Mouse (Mus musculus): ENCODE data around the gene Kcna10. TPM values are rescaled to one million over a fixed set of nuclear protein-coding genes. Genes with fewer than 3 reads are reported as not detected.

Gene Kcna10
- polyA plus RNA-seq, 1 experiment from 2014 or later, result not detected

- WGBS (ENCODE audit: insufficient replicate concordance), result 50% methylated on average over 4 of the region's 4 CpGs
- ATAC-seq, result no peak
- no peaks in the 10 kb centered on the region for H3K27me3 ChIP-seq (ENCODE audit: insufficient read depth, low read length)
These were observed 23.8 kb downstream of the Kcna10 start for GRCm38 (mm10) chr3:107206490-107207150.

GRCm38 (mm10) chr3:107207625-107208253 lies 24.9 kb downstream of the Kcna10 start:
- no peak overlapping the region for H3K27ac ChIP-seq (ENCODE audit: low read depth)
- no peak overlapping the region for H3K4me3 ChIP-seq (ENCODE audit: low read depth, low read length)
- H3K27me3 ChIP-seq (ENCODE audit: insufficient read depth, low read length), result no peaks in the 10 kb centered on the region
- H3K4me1 ChIP-seq (ENCODE audit: insufficient read depth), result peaks cover 4% of the 10 kb centered on the region; the same call in 1 of the 2 replicates
- H3K9ac ChIP-seq (replicated peaks), result no peak overlapping the region
- no peaks in the 10 kb centered on the region for H3K36me3 ChIP-seq (replicated peaks; ENCODE audit: insufficient read depth, low read length)
- TF ChIP-seq EP300 (IDR thresholded peaks at IDR 0.05; ENCODE audit: low read depth), result no peak
- no peak for TF ChIP-seq CTCF (IDR thresholded peaks at IDR 0.05; ENCODE audit: low read depth)
- no peak overlapping the region for H3K4me2 ChIP-seq (ENCODE audit: low read depth, low read length)
- H3K9me3 ChIP-seq (ENCODE audit: low read length), result no peaks in the 10 kb centered on the region
- 55% methylated on average over 7 of the region's 7 CpGs for WGBS (ENCODE audit: insufficient replicate concordance)
- ATAC-seq (no peak), DNase-seq (no peak)

More at GRCm38 (mm10) chr3:107206490-107207150, 23.8 kb downstream of the Kcna10 start:
- H3K9ac ChIP-seq (replicated peaks), result no peak overlapping the region
- no peak overlapping the region for H3K4me2 ChIP-seq (ENCODE audit: low read depth, low read length)
- no peak overlapping the region for H3K27ac ChIP-seq (ENCODE audit: low read depth)
- H3K4me3 ChIP-seq (ENCODE audit: low read depth, low read length), result no peak overlapping the region
- H3K9me3 ChIP-seq (ENCODE audit: low read length), result no peaks in the 10 kb centered on the region
- peaks cover 4% of the 10 kb centered on the region; the same call in 1 of the 2 replicates for H3K4me1 ChIP-seq (ENCODE audit: insufficient read depth)
- no peak for TF ChIP-seq EP300 (IDR thresholded peaks at IDR 0.05; ENCODE audit: low read depth)
- TF ChIP-seq CTCF (IDR thresholded peaks at IDR 0.05; ENCODE audit: low read depth), result no peak
- DNase-seq, result no peak
- no peaks in the 10 kb centered on the region for H3K36me3 ChIP-seq (replicated peaks; ENCODE audit: insufficient read depth, low read length)

GRCm38 (mm10) chr3:107214606-107215005 lies 31.8 kb downstream of the Kcna10 start:
- Histone ChIP-seq H3K4me3 (ENCODE audit: low read depth, low read length) (no peak overlapping the region), H3K9me3 (ENCODE audit: low read length) (no peaks in the 10 kb centered on the region), H3K27ac (ENCODE audit: low read depth) (no peak overlapping the region), H3K27me3 (ENCODE audit: insufficient read depth, low read length) (no peaks in the 10 kb centered on the region), H3K4me1 (ENCODE audit: insufficient read depth) (peaks cover 3% of the 10 kb centered on the region; the same call in 1 of the 2 replicates), H3K4me2 (ENCODE audit: low read depth, low read length) (no peak overlapping the region), H3K9ac (replicated peaks) (no peak overlapping the region), H3K36me3 (replicated peaks; ENCODE audit: insufficient read depth, low read length) (no peaks in the 10 kb centered on the region)
- 74% methylated on average over 5 of the region's 5 CpGs for WGBS (ENCODE audit: insufficient replicate concordance)
- ATAC-seq (no peak), DNase-seq (no peak)
- no peak for TF ChIP-seq EP300 (IDR thresholded peaks at IDR 0.05; ENCODE audit: low read depth)
- TF ChIP-seq CTCF (IDR thresholded peaks at IDR 0.05; ENCODE audit: low read depth), result no peak

GRCm38 (mm10) chr3:107216400-107217100 lies 33.7 kb downstream of the Kcna10 start:
- H3K27me3 ChIP-seq (ENCODE audit: insufficient read depth, low read length), result no peaks in the 10 kb centered on the region
- peaks cover 3% of the 10 kb centered on the region; the same call in 1 of the 2 replicates for H3K4me1 ChIP-seq (ENCODE audit: insufficient read depth)
- H3K4me3 ChIP-seq (ENCODE audit: low read depth, low read length), result no peak overlapping the region
- TF ChIP-seq CTCF (IDR thresholded peaks at IDR 0.05; ENCODE audit: low read depth) (no peak), EP300 (IDR thresholded peaks at IDR 0.05; ENCODE audit: low read depth) (no peak)
- DNase-seq, result no peak
- H3K9me3 ChIP-seq (ENCODE audit: low read length), result no peaks in the 10 kb centered on the region
- H3K27ac ChIP-seq (ENCODE audit: low read depth), result no peak overlapping the region
- no peak for ATAC-seq
- no peaks in the 10 kb centered on the region for H3K36me3 ChIP-seq (replicated peaks; ENCODE audit: insufficient read depth, low read length)
- H3K4me2 ChIP-seq (ENCODE audit: low read depth, low read length), result no peak overlapping the region
- no peak overlapping the region for H3K9ac ChIP-seq (replicated peaks)
- WGBS (ENCODE audit: insufficient replicate concordance), result 65% methylated on average over 8 of the region's 8 CpGs

GRCm38 (mm10) chr3:107217101-107217480 lies 34.2 kb downstream of the Kcna10 start:
- DNase-seq, result no peak
- Histone ChIP-seq H3K9me3 (ENCODE audit: low read length) (no peaks in the 10 kb centered on the region), H3K9ac (replicated peaks) (no peak overlapping the region), H3K4me3 (ENCODE audit: low read depth, low read length) (no peak overlapping the region), H3K4me1 (ENCODE audit: insufficient read depth) (peaks cover 3% of the 10 kb centered on the region; the same call in 1 of the 2 replicates), H3K27me3 (ENCODE audit: insufficient read depth, low read length) (no peaks in the 10 kb centered on the region), H3K36me3 (replicated peaks; ENCODE audit: insufficient read depth, low read length) (no peaks in the 10 kb centered on the region), H3K27ac (ENCODE audit: low read depth) (no peak overlapping the region), H3K4me2 (ENCODE audit: low read depth, low read length) (no peak overlapping the region)
- WGBS (ENCODE audit: insufficient replicate concordance), result 61% methylated on average over 3 of the region's 3 CpGs
- ATAC-seq, result no peak
- TF ChIP-seq CTCF (IDR thresholded peaks at IDR 0.05; ENCODE audit: low read depth), result no peak
- TF ChIP-seq EP300 (IDR thresholded peaks at IDR 0.05; ENCODE audit: low read depth), result no peak

GRCm38 (mm10) chr3:107218572-107218971 lies 35.7 kb downstream of the Kcna10 start:
- H3K9ac ChIP-seq (replicated peaks), result no peak overlapping the region
- TF ChIP-seq EP300 (IDR thresholded peaks at IDR 0.05; ENCODE audit: low read depth) (no peak), CTCF (IDR thresholded peaks at IDR 0.05; ENCODE audit: low read depth) (no peak)
- H3K4me2 ChIP-seq (ENCODE audit: low read depth, low read length), result no peak overlapping the region
- no peak overlapping the region for H3K27ac ChIP-seq (ENCODE audit: low read depth)
- no peaks in the 10 kb centered on the region for H3K9me3 ChIP-seq (ENCODE audit: low read length)
- no peak overlapping the region for H3K4me3 ChIP-seq (ENCODE audit: low read depth, low read length)
- H3K27me3 ChIP-seq (ENCODE audit: insufficient read depth, low read length), result no peaks in the 10 kb centered on the region
- H3K36me3 ChIP-seq (replicated peaks; ENCODE audit: insufficient read depth, low read length), result no peaks in the 10 kb centered on the region
- ATAC-seq (no peak), DNase-seq (no peak)
- peaks cover 3% of the 10 kb centered on the region; the same call in 1 of the 2 replicates for H3K4me1 ChIP-seq (ENCODE audit: insufficient read depth)
- WGBS (ENCODE audit: insufficient replicate concordance), result 65% methylated on average over 7 of the region's 7 CpGs

Measured in liver, postnatal 0 days (tissue).